Mouse (Mus musculus): ENCODE measurements at regions not wholly inside any gene's neighbourhood (a gene's known extent, or its start where the extent isn't known, plus 50 kb on each side); places are given as distances from the start of the nearest gene placed in this dataset.

DNA sequence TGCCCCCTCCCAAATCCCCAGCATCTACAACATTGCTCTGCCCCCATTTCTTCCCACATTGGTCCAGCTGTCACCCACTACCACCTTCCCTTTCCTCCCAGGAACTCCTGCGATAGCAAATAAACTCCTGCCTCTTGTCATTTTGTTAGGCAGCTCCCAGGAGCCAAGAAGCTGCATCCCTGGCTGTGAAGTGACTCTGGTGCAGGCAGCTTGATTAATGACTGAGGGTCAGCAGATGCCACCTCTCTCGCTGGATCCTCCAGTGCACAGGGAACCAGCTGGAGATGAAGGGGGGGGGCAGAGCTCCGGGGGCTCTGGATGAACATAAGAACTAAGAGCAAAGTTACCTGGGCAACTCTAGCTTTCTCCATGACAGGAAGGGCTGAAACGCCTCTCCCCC lies 235.2 kb downstream of the Gm45692 start:
- no peak for DNase-seq (ENCODE audit: low read depth)

DNA sequence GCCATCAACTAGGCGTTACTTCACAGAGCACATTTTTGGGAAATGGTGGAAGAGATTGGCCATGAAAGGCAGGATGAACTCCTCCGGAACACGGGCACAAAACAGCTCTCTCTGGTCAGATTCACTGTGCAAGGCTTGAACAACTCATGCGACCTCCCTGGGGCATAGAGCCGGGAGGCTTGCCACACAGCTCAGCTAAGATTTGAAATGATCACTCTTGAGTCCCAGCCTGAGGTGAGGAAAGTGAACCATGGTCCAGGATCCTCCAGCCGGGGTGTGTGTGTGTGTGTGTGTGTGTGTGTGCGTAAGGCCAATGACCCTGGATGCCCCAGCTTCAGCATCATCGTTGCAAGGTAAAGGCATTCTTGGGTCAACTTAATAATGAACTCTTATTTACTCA lies 237.5 kb downstream of the Gm45692 start:
- DNase-seq (ENCODE audit: low read depth): no peak

DNA sequence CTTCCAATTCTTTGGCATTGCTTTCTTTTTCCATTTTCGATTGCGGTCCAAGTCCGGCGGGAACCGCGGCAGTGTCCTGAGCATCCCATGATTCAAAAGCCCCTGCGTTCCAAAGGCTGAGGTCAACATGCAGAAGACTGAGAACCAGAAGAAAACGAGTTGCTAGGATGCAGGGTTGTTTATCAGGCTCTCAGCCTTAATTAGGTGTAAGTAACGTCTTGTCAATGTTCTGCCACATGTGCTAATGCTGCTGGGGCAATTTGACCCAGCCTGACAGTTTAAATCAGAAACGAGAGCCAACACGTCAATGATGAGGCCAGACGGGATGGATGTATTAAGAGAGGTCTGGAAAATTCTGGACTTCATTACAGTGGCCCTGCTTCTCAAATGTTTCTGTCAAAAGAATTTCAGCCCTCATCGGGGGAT lies 239.4 kb downstream of the Gm45692 start:
- no peak for DNase-seq (ENCODE audit: low read depth)

DNA sequence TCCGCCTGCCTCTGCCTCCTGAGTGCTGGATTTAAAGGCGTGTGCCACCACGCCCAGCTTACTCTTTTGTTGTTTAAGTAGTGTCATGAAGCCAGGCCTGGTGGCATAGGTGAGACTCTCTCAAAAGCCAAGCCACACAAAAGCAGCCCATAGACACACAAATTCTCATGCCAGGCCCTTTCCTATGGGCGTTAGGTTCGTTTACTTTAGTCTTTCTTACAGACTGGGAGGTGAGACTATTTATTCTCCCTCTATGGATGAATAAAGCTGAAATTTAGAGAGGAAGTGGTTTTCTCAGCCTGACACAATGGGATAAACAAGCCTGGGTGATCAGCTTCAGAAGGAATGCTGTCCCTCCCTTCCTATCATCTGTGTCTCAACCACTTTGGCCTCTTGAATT lies 243.0 kb downstream of the Gm45692 start:
- no peak for DNase-seq (ENCODE audit: low read depth)

DNA sequence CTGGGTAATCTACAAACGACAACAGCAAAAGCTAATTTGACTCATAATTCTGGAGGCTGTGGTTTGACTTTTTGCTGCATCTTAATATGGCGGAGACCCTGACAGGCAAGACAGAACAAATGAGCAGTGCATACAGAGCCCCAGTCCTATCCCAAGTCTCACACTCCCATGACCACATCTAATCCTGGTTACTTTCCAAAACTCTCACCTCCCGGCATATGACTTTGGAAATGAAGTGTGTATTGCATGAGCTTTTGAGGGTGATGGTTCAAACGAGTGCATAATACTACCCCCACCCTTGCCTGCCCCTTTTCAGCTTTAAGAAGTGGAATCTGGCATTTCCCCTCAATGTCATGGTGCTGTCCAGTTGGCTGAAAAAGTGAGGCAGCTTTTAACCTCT lies 244.3 kb downstream of the Gm45692 start:
- no peak for DNase-seq (ENCODE audit: low read depth)

DNA sequence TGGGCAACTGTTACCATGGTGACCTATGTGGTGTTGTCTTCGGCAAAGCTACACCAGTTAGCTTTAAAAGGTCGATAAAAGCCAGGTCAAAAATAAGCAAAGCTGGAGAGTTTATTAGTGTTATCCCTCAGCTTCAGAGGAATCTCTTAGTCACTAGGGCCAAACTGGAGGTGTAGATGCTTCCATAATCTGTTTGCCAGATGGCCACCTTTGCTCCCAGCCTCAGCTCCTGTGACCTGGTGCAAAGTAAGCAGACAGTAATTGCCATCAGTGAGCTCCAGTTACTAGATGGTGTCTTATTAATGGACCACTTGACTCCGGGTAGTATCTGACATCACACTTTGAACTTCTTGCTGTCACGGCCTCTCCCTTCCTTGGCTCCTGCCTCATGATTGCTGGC lies 245.3 kb downstream of the Gm45692 start:
- DNase-seq (ENCODE audit: low read depth): no peak

DNA sequence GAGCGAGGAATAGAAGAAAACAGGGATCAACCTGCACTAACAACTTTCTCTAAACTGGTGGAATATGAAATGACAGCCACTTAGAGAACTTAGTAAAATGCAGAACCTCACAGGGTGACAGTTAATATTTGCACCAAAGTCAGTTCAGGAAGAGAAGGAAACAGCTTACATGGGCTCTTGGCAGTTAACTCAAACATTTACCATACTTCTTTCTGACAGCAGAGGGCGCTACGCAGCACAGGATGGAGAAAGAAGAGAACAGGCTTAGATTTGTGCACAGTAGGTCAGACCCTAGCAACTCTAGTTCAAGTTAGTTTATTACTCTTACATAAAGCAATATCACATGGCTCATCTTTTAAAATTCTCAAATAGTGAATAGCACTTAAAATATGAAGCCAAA lies 261.3 kb downstream of the Gm45692 start:
- DNase-seq (ENCODE audit: low read depth): peak; percentile 66

DNA sequence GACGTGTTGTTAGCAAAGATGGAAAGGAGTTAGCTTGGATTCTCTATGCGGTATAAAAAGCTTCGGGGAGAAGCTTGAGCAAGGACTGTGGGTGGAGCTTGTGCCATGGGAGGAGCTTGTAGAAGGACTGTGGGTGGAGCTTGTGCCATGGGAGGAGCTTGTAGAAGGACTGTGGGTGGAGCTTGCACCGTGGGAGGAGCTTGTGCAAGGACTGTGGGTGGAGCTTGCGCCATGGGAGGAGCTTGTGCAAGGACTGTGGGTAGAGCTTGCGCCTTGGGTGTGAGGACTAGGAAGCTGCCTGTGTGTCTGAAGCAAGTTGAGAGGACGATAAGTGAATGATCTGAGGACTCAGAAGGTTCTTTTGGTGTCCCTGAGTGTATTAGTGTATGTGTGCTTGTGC lies 263.1 kb downstream of the Gm45692 start:
- peak; percentile 2 for DNase-seq (ENCODE audit: low read depth)

DNA sequence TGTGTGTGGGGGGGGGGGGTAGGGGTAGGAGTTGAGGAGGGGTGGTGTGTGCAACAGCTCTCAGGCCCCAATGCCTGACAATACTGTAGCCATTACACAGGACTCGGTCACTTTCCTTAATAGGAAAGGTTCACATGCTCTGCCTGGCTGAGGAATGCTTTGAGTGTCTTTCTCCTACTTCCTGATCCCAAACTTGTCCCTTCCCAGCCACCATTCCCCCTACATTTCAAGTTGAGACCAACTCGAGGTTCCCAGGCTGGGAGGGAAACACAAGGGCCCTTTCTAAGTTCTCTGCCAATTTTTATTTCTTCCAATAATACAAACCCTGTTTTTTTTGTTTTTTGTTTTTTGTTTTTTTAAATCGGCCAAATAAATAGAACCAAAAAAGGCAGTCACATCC lies 264.6 kb downstream of the Gm45692 start:
- no peak for DNase-seq (ENCODE audit: low read depth)

DNA sequence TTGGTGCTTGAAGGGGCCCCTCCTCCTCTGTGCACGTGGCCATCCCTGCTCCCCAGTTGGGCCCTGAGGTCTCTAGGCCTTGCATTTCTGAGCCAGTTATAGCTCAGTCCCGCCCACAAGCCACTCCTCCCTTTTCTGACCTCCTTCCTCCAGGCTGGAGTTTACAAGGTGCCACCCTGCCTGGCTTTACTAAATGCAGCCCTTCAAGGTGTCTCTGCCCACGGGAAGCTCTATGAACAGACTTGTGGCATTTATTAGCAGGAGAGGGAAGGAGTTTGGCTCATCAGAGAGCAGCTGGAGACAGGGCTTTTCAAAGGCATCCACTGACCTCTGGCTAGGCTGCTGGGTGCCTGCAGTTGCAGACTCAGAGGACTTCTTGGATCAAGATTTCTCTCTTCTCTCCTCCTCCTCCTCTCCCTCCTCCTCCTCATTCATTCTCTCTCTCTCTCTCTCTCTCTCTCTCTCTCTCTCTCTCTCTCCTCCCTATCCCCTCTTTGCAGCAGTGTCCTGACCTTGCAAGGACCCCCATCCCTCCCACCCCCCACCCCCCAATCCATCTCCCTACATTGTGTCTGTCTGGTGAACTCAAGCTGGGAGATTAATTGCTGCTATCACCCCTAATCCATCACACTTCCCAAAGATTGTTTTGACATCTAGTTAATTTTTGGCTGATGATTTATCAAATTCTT lies 265.1 kb downstream of the Gm45692 start:
- DNase-seq (ENCODE audit: low read depth): no peak

DNA sequence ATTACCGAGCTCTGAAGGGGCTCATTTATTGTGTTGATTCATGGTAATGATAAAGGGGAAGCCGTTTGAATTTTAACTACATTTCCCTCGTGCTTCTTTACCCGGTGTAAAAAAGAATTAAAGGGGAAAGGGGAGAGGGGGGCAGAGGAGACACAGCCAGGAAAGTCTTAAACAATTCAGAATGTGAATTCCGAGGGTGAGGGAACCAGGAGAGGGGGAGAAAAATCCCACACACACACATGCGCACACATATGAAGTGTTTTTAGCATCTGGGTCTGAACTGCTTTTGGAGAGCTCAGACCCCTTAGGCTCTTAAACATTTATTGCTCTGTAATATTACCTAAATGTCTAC lies 265.6 kb downstream of the Gm45692 start:
- DNase-seq (ENCODE audit: low read depth): no peak

DNA sequence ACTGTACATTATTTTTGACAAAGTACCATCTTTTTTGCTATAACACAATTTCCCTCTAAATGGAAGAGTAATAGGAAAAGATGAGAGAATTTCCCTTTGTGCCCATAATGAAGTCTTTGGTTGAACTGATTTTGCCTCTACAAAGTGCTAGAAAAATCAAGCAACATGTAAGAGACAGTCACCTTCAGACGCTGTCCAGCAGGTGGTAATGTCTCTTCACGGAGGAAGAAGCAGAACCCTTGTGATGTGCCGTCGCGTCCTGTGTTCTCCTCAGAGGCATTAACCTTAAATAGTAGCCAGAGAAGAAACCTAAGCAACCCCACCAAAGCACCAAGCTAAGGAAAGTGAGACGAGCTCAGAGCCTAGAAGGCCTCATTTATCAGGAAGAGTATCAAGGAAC lies 275.7 kb downstream of the Gm45692 start:
- no peak for DNase-seq (ENCODE audit: low read depth)

DNA sequence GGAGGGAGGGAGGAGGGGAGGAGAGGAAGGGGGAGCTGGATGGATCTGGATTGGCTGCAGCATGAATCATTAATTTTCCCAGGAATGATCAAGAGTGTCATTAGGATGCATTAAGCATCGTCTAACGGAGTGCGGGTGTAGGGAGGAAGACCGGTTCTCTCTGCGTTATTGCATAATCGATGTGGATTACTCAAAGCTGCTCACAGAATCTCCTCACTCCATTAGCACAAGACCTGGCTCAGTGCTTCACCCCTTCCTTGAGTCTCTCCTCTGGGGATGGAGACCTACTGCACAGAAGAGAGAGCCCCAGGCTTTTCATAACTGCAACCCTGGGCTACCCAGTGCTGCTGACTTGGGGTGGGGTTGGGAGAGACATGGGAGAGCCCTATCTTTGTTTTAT lies 300.7 kb downstream of the Gm45692 start:
- no peak for DNase-seq (ENCODE audit: low read depth)

DNA sequence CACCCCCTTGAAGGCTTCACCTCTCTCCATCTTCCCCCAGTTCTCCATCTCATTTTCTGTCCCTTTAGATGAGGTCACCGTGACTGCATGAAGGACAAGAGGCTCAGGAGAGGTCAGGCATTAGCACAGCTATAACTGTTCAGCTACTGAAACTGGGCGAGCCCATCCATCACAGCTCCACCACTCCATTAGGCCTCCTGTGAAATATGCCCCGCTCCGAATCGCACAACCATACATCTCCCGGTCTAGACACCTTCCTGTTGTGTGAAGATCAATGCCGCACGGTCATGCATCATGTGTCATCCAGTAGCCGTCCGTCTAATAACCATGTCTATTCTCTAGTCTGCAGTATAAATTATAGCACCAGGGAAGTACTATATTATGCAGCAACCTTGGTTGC lies 301.2 kb downstream of the Gm45692 start:
- DNase-seq (ENCODE audit: low read depth): no peak

DNA sequence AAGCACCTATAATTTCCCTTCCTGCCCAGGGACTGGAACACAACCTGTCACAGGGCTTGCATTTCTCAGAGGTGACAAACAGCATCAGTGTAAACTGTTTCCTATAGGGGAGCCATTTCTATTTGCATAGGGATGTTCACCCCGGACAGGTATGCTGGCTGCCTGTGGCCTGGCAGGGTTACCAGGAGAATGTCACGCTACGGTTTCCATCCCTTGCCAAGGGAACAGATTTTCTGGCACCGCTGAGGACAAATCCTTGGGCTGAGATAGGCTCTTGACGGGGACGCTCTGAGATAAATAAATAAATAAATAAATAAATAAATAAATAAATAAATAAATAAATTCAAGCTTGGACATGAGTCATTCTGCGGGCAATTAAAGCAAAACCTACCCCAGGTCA lies 308.0 kb downstream of the Gm45692 start:
- DNase-seq (ENCODE audit: low read depth): no peak

DNA sequence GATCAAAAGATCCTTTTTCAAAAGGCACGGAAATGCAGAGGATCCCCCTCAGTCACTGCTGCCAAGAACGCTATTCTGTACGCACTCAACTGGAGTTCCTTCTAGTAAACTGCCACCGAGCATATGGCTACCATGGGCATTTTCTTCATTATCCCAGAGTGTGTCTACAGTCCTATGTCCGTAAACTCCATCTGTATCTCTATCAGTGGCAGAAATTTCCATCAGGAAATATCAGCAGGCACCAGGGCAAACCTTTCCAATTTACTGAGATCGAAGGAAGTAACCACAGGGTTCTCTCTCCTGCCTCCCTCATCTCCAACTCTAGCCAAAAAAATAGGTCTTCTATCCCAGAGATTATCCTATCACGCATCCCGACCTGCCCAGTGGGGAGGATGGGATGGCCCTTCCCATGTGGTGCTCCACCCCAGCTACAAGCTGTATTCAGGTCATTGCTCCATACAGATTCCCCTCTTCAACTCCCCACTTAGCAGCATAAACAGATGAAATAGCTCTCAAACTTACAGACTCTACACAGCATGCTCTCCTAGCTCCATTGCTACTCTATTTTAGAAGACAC lies 310.5 kb downstream of the Gm45692 start:
- DNase-seq (ENCODE audit: low read depth): no peak

DNA sequence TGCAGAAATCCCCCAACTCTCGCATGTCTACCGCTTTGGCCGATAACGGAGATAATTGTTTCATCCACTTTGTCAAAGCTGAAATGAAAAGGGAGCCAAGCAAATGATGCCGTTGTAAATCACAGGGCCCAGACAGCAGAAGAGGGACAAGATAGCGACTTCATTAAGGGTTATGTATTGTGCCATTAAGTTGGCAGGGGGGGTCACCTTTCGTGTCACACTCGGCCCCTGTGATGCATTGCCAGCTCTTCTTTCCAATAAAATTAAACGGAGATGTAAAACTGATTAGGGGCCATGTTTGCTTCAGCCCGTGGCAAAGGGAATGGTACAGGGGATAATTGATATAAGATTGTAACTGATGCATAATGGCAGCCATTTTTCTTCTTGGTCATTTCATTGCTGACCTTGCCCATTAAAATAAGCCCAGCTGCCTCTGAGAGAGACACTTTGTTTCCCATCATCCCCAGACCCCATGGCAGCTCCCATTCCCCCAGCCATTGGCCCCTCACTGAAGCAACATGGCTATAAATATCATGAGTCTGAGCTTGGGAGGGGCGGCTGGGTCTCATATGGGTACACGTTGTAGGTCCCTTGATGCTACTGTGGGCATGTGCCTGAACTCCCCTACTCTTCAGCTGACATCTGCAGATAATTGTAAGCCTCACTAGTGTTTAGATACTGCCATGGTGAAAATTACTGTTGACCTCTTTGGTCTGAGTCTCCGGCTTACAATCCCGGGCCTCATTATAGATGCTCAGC lies 313.0 kb downstream of the Gm45692 start:
- no peak for DNase-seq (ENCODE audit: low read depth)

DNA sequence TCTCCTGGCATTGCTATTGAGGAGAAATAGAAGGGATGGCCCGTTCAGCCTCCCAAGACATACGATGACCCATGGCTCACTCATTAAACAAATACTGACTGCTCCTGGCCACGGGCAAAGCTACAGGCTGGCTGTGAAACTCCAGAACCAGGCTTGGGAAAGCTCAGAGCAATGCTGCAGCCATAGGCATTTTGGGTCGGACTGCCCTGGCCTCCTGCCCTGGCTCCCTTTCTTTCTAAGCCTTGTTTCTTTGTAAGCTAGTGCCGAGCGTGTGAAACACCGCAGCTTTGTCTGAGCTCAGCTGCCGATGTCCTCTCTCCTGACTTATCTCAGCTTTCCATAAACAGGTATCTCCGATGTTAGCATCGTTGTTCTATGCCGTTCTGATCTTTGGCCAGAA lies 316.9 kb downstream of the Gm45692 start:
- DNase-seq (ENCODE audit: low read depth): no peak

DNA sequence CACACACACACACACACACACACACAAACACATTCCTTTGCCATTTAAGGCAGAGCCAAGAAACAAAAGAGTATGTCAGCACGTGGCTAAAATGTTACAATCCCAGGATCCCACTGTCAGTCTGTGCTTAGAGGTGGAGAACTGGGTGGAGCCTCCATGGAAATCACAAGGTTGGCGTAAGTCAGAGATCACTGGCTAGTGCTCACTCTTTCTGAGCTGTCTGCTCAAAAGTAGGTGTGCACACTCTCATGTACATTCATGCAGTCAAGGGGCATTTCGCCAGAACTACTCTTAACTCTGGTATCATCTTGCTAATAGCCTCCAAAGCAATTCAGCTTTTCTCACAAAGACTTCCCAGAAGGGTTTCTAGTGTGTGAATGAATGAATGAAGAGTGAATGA lies 318.2 kb downstream of the Gm45692 start:
- no peak for DNase-seq (ENCODE audit: low read depth)

DNA sequence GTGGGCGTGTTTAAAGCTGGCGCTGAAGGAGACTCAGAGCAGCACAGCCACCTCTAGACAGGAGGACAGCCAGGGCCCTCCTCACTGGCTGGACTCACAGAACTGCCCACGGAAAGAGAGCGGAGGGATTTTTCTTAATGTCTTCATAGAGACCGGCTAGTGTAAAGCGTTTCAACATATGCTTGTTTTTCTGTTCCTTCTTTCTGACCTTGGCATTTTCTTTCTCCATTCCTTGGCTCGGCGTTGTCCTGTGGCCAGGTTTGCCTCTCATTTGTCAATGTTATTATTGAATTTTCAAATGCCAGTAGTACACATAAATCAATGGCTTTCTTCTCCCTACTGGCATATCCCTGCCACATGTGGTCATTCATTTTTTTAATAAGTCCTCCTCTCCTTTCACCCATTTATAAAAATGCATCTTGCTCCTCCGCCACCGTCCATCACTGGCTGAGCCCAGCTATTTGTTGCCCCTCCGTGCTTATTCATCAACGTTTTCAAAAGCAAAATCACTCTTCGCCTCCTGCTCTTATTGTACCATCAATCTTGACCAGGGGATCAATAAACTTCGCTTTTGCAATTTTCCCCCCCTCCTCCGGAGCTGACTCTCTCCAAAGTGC lies 319.0 kb downstream of the Gm45692 start:
- no peak for DNase-seq (ENCODE audit: low read depth)

DNA sequence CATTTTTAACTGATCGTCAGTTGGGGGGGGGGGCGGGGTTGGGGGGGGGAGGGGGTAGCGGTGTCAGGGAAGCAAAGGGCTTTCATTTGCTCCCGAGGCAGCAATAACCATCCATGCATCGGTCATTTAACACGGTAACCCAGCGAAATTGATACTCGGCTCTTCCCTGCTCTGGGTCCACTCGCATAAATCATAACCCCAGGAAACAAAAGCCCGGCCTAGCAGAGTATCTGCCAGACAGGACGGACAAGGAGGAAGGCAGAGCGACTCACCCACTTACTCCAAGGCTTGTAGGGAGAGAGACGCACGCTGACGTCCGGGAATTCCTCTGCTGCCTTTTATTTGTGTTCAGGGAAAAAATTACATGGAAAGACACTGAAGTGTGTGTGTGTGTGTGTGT lies 319.5 kb downstream of the Gm45692 start:
- no peak for DNase-seq (ENCODE audit: low read depth)

DNA sequence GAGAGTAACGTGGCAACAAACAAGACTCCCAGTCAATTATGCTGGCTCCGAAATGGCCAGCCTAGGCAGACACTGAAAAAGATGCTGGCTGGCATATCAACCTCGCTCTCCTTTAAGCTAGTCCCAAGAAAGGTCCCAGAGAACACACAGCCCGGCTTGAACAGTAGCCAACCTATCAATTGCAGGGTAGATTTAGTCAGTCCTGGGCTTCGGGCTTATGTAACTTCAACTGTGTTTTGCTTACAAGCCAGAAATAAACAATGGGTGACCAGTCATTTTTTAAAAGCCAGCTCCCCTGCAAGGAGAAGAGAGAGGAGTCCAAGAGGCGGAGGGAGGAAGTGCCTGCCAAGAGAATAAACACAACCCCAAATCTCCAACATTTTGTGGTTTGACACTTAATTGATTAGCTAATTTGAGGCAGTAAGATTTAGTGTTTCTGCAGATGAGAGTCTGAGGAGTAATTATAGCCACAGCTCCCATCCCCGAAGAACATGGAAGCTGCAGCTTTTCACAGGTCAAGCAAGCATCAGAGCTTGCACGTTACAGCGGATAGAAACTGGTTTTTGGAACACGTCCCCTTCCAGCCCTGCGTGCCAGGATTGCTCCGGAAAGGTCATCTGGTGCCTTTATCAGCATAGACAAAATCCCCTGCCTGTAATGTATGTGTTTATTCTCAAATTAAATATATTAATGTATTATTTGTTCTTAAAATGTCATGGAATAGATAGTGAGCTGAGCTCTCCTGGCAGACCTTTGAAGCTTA lies 322.1 kb downstream of the Gm45692 start:
- DNase-seq (ENCODE audit: low read depth): no peak

Measured in induced T-regulatory cell, adult 2 months (primary cell).